Mouse (Mus musculus): Measurements from ENCODE around the gene Fgd2.

- no peak for TF ChIP-seq CTCF (IDR thresholded peaks at IDR 0.05; ENCODE audit: low read depth)
- TF ChIP-seq EP300 (optimal IDR thresholded peaks at IDR 0.05) = no peak
Observed at GRCm38 (mm10) chr17:29405501-29405900, 44.8 kb downstream of the Fgd2 start.

All from stomach, postnatal 0 days (tissue).